Mouse (Mus musculus): ENCODE measurements at regions not wholly inside any gene's neighbourhood (a gene's known extent, or its start where the extent isn't known, plus 50 kb on each side); places are given as distances from the start of the nearest gene placed in this dataset.
A peak's percentile ranks its signal among the peaks of the same experiment; 100 is the strongest.

DNA sequence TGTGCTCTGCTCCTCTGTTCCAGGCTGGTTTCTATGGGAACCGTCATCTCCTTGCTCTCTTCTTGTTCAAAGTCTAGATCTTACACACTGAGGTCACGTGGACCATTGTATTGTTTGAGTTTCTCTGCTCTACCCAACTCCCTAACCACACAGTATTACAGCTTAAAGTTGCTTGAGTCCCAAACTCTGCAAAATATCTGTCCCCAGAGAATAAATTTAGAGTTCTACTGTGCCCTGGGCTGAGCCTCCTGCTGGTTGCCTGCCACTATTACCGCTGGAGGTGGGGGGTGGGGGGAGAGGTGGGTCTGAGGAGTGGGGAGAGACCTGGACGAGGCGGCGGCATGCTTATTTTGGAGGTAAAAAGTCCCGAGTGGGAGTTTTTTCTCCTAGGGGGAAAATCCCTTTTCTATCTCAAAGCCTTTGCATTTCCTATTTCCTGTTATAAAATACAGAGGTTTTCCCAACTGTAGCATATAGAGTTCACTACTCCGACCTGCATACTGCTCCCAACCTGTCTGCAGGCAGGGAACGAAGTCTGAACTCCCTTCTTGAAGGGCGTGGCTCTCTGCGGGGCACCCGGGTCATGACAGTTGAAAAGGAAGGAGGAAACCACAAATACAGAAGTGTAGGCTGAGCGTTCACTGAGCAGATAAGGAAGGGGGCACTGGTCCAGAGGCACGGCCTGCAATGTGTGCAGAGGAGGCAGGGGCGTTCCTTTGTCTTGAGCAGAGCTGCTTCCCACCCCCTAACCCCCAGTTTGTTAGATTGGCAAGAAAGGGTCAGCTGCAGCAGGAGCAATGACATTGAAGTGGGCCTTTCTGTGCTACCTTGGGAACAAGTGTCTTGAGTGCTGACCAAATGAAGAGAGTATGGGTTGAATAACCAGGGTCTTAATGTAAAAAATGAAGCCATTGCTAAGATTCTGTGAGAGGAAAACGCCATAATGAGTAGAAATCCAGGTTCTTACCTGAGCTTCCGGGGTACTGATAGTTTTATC, 188.7 kb downstream of the Akap7 start:
- DNase-seq: peak; percentile 21

DNA sequence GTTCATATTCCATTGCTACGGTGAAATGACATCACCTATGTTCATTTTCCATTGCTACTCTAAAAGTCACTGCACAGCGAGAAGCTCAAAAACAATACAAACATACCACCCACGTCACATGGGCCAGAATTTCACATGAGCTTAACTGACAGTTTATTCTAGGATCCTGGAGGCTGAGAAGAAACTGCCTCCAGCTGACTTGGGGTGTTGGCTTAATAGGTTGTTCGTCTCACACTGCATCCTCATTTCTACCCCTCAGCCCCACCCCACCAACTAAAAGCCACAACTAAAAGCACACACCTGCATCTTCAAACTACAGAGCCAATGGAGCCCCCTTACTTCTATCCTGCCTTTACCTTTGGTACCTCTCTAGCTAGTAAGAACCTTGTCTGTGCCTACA, 187.0 kb upstream of the Arg1 start:
- DNase-seq: no peak

- no peak for DNase-seq
Measured at GRCm38 (mm10) chr10:25112449-25113171, 185.3 kb upstream of the Arg1 start.

GRCm38 (mm10) chr10:25111636-25112422, 184.5 kb upstream of the Arg1 start:
- DNase-seq: peak; percentile 14

DNA sequence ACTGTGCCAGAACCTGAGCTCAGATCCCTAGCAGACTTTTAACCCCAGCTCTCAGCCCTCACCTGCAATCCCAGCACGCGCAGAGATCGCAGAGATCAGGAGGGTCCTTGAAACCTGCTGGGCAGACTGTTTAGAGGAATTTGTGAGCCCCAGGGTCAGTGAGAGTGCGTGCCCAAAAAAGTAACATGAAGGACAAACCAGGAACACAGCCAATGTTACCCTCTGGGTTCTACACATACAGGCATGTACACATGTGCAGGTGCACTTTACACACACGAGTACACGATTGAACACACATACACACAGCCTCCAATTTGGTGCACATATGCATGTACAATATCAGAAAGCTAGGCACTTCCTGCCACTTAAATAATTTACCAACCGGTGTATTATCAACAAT, 183.9 kb upstream of the Arg1 start:
- DNase-seq: no peak

GRCm38 (mm10) chr10:25098070-25098469, 170.8 kb upstream of the Arg1 start:
- no peak for DNase-seq

DNA sequence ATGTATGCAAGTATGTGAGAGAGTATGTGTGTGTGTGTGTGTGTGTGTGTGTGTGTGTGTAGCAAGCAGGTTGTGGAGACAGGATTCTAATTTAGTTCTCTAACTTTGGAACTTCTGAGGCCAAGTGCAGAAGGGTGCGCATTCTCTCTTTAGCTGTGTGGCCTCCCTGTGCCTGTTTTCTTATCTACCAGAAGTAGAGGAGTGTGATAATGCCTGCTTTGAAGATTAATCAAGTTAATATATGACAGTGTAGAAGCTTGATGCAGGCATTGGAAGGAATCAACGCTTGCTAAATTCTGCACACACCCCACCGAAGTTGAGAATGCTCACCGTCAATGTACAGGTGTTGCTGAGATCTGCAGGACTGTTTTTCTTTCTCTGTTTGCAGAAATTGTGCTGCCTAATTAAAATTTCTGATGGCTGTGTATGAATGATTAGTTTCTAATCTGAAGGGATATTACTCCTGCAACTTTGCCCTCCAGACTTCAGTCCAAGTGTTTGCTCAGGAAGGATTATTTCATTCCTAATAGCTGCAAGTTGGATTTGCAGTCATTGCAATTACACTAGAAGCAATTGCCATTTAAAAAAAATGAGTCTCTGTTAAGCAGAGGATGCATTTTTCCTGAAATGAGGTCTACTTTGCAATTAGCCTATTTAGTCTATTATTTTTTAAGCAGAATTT, 162.6 kb upstream of the Arg1 start:
- DNase-seq: no peak

DNA sequence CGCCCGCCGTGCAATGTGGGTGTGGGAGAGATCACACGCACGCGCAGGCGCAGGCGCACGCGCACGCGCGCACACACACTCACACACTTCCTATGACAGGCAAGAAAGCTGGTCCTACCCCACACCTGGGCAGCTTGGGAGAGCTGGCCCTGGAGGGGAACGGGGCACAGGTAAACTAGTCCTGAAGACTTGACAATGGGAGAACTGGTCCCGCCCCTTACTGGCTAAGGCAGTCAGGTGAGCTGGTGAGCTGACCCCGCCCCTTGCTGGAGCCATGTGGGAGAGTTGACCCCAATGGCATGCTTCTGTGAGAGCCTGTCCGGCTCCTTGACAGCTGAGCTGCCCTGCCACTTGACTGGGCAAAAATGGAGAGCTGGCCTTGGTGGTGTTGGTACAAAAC, 159.5 kb upstream of the Arg1 start:
- no peak for DNase-seq

GRCm38 (mm10) chr10:25082930-25083329, 155.6 kb upstream of the Arg1 start:
- no peak for DNase-seq

DNA sequence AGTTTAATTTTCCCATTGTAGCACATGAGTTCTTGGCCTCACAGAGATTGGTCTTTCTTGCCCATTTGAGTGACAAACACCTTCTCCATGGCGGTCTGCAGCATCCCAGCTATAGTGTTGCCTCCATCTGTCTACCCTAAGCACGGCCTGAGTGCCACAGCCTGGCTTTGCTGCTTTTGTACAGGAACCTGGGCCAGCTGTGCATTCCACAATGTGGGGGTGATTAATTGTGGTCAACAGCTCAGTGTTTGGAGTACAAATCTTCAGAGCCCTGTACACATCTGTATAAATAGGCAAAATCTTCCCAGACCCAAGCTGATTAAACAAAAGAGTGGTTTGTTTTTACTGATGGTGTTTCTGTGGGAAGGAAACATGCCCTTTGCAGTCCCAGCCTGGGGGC, 145.3 kb upstream of the Arg1 start:
- DNase-seq: no peak

DNA sequence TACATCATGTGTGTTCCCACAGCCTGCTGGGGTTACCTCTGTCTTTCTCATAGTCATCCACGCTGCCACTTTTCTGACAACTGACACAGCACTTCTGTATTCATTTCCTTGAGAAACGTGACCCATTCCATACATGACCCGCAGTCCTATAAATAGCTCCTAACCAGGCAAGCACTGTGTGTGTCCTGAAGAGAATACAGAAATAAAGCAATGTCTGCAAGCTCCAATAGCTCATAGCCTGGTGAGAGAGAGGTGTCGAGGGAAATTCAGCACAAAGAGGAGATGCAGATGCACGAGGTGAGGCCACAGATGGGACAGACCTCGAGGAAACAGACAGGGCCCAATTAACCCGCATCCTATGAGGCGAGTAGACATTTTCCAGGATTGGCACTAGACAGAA, 141.0 kb upstream of the Arg1 start:
- DNase-seq: no peak

GRCm38 (mm10) chr10:25064701-25065362, 137.5 kb upstream of the Arg1 start:
- peak; percentile 43 for DNase-seq

DNA sequence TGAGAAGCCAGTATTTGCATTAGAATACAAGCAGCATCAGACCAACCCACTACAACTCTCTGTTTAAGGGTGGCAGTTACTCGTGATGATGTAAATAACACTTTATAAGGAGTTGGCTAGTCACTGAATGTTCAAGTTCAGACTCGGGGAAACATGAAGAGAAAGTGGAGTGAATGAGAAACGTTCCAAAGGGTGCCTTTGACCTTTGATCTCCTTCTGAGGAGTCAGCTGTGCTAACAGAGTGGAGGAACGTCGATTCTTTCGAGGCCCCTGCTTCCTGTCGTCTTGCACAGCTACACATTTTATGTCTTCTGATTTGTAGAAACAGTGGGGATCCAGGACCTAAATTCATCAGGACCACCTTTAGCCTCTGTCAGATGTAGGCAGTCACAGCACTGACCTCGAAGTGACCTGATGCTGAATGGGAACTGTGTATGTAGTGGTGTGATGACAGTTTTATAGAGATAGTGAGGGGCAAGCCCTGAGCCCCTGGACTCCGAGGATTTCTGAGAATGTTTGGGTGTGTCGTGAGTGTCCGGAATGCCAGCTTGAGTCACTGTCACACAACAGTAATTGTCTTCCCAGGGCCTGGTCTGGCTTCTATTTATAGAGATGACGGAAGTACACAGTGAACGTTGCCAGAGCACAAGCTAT, 134.2 kb upstream of the Arg1 start:
- no peak for DNase-seq

GRCm38 (mm10) chr10:25058694-25059093, 131.4 kb upstream of the Arg1 start:
- no peak for DNase-seq

DNA sequence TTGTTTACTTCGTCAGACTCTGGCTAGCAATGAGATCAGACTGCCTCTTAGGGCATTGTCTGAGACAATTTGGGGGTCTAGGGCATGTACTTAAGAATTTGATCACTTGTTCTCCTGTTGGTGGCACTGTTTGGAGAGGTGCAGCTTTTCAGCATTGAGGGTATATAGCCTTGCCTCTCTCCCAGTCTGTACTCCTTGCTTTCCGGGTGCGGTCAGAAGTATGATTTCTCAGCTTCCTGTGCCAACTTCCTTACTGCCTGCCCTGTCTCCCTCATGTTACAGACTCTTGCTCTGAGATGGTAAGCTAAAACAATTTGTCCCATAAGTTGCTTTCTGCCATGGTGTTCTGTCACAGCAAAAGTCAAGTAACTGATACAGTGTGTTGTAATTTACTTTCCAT, 124.7 kb upstream of the Arg1 start:
- DNase-seq: no peak

GRCm38 (mm10) chr10:25051368-25051874, 124.1 kb upstream of the Arg1 start:
- DNase-seq: no peak

GRCm38 (mm10) chr10:25041221-25041620, 113.9 kb upstream of the Arg1 start:
- DNase-seq: no peak

DNA sequence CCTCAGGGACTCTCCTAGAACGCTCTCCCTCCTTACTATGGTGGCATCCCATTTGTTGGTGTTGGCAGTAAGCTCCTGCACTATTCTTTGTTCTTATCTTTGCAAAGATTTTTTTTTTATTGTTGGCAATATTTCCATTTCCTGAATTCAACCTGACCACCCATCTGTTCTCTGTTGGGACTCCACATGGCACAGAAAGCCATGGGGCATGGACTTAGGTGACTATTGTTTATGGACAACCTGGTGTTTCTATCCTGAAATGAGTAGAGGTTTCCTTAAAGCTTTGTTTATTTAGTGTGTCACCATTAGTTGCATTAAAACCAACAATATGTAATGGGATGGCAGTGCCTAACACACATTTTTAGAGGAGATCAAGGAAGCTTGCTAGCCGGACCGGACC, 112.6 kb upstream of the Arg1 start:
- DNase-seq: no peak

DNA sequence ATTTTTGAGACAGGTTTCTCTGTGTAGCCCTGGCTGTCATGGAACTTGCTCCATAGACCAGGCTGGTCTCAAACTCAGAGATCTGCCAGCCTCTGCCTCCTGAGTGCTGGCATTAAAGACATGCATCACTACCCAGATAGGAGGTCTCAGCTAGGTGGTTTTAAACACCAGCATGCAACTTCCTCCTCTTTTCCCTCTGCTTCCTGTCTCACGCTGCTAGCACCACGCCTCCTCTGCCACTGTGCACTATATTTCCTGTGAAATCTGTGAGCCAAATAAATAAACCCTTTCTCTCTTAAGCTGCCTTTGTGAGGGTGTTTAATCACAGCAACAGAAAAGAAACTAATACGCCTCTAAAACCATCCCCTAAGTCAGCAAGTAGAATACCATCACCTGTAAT, 109.6 kb upstream of the Arg1 start:
- no peak for DNase-seq

DNA sequence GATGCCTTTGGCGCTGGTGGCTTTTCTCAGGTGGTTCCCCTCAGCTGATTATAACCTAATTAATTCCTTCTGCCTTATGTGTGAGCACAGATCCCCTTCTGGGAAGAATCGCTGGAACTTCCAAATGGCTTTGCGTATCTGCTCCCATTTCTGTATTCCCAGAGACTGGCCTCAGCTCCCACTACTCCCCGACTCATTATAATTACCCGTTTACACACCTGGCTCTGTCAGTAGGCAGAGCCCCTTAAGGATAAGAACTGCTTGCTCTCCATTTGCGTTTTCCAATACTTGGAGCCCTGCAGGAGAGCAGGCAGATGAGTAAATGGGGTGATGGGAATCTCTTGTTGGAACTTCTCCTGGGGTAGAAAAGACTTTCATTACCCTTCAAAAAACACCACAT, 108.1 kb upstream of the Arg1 start:
- no peak for DNase-seq

DNA sequence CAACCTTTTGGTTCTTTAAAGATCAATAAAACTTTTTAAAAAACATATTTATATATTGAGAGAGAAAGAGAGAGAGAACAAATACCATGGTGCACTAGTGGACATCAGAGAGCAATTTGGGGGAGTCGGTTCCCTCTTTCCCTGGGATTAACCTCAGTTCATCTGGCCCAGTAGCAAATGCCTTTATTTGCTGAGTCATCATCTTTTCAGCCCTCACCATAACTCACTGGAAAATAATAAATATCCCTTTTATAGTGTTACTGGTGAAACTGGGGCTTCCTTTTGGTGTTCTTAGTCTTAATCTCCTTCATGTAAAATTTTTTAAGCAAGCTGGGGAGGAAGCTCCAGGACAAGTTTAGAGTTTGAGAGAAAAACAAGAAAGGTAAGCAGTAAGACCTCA, 105.3 kb upstream of the Arg1 start:
- no peak for DNase-seq
